Mouse (Mus musculus) lung, postnatal 25 days (tissue): ENCODE data around the gene Isoc2a.
A peak's percentile ranks its signal among the peaks of the same experiment; 100 is the strongest.

Experiments used
- DNase-seq: peaks from one replicate; pipeline ENCODE4 v3.0.0; 2022; ENCODE audit warnings: low spot score

Isoc2a gene

DNA sequence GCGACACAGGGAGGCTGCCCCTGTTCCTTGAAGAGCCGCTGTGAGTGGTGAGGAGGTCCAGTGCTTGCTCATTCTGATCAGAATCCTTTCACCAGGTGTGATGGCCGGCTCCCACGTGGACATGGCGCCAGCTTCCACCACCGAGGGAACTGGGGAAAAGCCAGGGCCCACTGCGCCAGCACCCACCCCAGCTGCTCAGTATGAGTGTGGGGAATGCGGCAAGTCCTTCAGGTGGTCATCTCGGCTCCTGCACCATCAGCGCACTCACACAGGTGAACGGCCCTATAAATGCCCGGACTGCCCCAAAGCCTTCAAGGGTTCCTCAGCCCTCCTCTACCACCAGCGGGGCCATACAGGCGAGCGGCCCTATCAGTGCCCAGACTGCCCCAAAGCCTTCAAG, 41.7 kb downstream of the Isoc2a start:
- no peak for DNase-seq

DNA sequence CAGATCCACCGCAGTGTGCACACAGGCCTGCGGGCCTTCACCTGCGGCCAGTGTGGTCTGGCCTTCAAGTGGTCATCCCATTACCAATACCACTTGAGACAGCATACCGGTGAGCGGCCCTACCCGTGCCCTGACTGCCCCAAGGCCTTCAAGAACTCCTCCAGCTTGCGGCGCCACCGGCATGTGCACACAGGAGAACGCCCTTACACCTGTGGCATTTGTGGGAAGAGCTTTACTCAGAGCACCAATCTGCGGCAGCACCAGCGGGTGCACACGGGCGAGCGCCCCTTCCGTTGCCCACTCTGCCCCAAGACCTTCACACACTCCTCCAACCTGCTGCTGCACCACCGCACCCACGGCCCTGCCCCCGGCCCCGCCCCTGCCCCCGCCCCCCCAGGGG, 42.1 kb downstream of the Isoc2a start:
- no peak for DNase-seq

GRCm38 (mm10) chr7:4919971-4920370, 43.0 kb downstream of the Isoc2a start:
- DNase-seq: no peak

DNA sequence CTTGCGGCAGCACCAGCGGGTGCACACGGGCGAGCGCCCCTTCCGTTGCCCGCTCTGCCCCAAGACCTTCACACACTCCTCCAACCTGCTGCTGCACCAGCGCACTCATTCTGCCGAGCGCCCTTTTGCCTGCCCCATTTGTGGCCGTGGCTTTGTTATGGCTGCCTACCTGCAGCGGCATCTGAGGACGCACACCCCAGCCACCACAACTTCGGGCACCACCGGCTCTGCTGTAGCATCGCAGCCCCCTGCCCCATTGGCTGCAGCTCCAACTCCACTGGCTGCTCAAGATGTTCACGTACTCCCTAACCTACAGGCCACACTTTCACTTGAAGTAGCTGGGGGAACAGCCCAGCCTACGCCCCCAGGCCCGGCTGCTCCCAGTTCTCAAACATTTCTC, 43.5 kb downstream of the Isoc2a start:
- no peak for DNase-seq

- DNase-seq: no peak
These were observed 44.2 kb downstream of the Isoc2a start for GRCm38 (mm10) chr7:4920976-4921823.

- no peak for DNase-seq
These were observed 45.0 kb downstream of the Isoc2a start, which contains the start of gene Nat14 for GRCm38 (mm10) chr7:4921824-4922482. Nat14 (plus strand) TSS chr7:4922028.

GRCm38 (mm10) chr7:4922508-4922907, 45.6 kb downstream of the Isoc2a start:
- peak; percentile 48 for DNase-seq

DNA sequence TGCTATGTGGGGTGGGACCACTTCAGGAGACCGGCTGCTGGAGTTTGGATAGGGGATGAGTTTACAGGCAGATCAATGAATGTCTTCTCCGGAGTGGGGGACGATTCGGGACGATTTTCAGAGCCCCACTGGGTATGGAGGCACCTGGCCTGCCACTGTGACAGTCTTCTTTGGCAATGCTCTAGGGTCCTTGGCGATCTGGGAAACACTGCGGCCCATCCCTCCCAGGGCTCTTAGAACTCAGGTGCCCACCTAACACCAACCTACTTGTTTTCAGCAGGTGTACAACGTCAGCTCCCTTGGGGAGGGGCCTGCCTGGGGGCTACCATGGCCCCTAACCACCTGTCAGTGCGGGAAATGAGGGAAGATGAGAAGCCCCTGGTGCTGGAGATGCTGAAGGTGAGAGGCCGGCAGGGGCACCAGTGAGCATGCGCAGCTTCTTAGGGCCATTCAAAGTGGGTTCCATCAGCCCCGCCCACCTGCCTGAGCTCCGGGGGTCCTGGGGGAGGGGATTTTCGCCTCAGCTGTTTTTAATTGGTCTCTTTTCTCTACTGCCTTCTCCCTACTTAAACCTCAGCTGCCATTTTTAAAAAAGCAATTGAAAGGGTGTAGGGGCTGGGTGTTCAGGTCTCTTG, 46.1 kb downstream of the Isoc2a start:
- no peak for DNase-seq

GRCm38 (mm10) chr7:4923586-4924364, 46.8 kb downstream of the Isoc2a start:
- DNase-seq: no peak

DNA sequence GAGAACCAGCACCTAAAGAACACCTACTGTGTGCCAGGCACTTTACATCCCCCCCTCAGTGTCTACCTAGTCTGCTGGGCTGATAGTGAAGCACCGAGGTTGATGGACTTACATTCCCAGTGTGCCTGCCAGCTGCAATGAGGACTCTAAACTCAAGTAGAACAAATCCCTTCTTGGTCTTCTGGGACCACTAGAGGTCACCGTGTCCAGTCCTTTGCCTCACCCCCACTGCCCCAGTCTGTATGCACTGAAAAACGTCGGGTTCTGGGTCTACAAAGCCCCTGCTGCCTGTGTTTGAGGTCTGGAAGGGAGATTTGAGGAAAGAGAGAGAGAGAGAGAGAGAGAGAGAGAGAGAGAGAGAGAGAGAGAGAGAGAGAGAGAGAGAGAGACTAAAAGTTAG, 47.5 kb downstream of the Isoc2a start:
- no peak for DNase-seq

DNA sequence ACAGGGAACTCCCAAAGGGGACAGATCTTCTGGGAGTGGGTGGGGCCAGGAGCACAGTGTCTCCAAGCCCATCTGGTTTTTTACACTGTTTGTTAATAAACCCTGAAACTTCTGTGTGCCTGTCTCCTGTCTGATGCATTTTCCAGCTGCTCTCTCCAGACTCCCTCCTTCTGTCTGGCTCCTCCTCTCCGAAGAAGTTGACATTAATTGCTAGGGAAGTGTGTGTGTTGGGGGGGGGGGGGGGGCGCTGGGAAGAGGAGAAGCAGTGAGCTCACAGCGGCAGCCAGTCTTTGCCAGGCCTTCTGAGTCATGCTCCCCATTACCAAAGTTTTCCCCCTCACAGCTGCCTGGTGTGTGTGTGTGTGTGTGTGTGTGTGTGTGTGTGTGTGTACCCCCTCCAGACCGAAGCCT, 47.9 kb downstream of the Isoc2a start:
- DNase-seq: peak; percentile 42

DNA sequence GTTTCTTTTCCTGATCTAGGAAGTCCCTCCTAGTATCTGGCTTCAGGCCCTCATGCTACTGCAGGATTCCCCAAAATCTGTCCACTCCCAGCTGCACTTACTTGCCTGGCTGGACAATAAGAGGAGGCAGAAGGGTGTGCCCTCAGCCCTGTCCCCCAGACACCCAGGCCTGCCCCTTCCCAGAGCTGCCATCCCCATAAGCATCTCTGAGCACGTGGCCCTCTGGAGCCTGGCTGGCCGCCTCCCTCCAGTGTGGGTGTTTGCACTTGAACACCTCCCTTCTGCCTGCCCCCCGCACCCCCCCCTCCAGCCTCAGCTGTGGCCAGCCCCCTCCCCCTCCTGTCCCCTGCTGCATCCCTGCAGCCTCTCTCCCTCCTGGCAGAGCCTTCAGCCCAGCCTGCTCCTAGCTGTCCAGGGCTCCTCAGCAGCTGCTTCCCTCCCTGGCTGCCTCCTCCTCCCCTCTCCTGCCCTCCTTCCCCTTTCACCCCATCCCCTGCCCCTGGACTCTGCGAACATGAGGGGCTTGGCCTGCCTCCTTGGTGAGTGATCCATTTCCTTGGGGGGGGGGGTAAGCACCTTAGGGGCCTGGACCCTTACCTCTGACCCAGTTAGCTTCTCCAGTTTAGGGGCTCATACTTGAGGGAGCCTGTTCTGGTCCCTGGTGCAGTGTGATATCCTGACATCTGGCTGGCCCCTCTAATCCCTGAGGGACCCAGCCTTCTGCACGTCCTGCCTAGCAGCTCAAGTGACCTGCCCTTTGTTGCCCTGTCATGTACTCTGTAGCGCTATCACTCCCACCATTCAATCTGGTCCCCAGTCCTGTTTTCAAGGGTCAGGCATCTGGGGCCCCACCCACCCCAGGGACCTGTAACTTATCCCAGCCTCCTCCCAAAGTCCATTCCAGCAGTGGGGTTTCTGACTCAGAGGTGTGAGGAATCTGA, 48.8 kb downstream of the Isoc2a start, which contains the start of gene Ssc5d:
TSS of gene Ssc5d (plus strand) at position 345 of the 941 bp plus-strand sequence.
- DNase-seq: no peak

- no peak for DNase-seq
These were observed 49.9 kb downstream of the Isoc2a start for GRCm38 (mm10) chr7:4926849-4927248.

- DNase-seq: no peak
These were observed 50.8 kb downstream of the Isoc2a start for GRCm38 (mm10) chr7:4927711-4928110.

DNA sequence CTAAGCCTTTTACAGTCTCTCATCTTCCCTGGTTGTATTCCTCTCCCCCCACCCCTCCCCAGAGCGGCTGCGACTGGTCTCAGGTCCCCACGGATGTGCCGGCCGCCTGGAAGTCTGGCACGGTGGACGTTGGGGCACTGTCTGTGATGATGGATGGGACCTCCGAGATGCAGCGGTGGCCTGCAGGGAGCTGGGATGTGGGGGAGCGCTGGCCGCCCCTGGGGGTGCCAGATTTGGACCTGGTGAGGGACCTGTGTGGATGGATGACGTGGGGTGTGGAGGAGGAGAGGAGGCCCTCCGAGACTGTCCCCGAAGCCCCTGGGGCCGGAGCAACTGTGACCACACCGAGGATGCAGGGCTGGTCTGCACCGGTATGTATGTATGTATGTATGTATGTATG, 51.4 kb downstream of the Isoc2a start:
- DNase-seq: no peak

DNA sequence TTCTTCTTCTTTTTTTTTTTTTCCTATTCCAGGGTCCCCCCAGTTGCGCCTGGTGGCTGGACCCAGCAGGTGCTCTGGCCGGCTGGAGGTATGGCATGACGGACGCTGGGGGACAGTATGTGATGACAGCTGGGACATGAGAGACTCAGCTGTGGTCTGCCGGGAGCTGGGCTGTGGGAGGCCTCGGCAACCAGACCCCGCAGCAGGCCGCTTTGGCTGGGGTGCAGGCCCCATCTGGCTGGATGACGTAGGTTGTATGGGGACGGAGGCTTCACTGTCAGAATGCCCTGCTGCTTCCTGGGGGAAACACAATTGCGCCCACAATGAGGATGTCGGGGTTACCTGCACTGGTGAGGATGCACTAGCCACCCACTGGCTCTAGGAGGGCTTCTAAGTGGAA, 56.1 kb downstream of the Isoc2a start:
- DNase-seq: no peak

DNA sequence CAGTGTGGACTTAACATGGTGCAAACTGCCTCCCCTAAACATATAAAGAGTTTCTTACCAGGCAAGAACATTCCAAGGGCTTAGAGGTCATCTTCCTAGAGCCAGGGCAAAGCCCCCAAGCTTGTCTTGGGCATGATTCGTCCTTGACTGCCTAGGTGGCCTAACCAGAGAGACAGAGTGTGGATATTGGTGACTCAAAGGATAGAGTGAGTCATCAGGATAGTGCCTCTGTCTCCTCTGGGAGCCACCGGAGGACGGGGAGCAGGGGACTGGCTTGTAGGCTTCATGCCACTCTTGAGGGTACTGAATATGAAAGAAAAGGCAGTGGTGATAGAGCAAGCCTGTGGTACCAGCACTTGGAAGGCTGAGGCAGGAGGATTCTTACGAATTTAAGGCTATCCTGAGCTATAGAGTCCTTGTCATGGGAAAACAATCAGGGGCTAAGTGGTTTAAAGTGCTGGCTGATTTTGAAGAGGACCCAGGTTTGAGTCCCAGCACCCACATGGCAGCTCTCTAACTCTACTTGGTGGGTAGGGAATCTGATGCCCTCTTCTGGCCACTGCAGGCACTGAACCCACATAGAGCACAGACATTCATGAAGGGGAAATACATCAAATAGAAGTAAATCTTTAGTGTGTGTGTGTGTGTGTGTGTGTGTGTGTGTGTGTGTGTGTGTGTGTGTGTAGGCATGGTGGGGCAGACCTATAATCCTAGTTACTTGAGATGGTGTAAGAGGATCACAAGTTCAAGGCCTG, 57.4 kb downstream of the Isoc2a start:
- DNase-seq: no peak

DNA sequence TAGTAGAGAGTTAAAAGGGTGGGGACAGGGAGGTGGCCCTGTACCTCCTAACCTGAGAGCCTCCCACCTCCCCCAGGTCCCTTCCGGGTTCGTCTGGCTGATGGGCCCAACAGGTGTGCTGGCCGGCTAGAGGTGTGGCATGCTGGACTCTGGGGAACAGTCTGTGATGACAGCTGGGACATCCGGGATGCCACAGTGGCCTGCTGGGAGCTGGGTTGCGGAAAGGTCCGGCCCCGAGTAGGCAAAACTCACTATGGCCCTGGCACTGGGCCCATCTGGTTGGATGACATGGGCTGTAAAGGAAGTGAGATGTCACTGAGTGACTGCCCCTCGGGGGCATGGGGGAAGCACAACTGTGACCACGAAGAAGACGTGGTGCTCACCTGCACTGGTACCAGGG, 59.9 kb downstream of the Isoc2a start:
- no peak for DNase-seq

GRCm38 (mm10) chr7:4937392-4937791, 60.4 kb downstream of the Isoc2a start:
- DNase-seq: no peak

DNA sequence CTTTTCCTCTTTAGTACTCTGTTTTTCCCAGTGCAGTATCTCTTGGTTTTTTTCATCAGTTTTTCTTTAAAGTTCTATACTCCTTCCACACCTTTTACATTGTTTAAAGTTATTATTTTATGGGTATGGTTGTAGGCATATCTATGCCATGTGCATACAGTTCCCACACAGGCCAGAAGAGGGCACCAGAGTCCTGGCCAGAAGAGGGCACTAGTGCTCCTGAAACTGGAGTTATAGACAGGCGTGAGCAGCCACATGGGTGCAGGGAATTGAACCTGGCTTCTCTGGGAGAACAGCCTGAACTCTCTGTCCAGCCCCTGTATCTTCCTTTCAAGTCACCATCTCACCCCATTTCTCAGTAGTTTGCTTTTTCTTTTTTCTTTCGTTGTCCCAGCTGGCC, 61.5 kb downstream of the Isoc2a start:
- DNase-seq: peak; percentile 77
